Mouse (Mus musculus): Measurements from ENCODE around the gene Rab3d.

Rab3d gene

GRCm38 (mm10) chr9:21938234-21938855 lies 20.4 kb upstream of the Rab3d start:
- peak in 1 of 2 experiments; percentile 53 for DNase-seq (ENCODE audit: low spot score in 2 of 2)

- peak in 1 of 2 experiments; percentile 62 for DNase-seq (ENCODE audit: low spot score in 2 of 2)
Observed at GRCm38 (mm10) chr9:21937711-21938175, 19.8 kb upstream of the Rab3d start.

DNA sequence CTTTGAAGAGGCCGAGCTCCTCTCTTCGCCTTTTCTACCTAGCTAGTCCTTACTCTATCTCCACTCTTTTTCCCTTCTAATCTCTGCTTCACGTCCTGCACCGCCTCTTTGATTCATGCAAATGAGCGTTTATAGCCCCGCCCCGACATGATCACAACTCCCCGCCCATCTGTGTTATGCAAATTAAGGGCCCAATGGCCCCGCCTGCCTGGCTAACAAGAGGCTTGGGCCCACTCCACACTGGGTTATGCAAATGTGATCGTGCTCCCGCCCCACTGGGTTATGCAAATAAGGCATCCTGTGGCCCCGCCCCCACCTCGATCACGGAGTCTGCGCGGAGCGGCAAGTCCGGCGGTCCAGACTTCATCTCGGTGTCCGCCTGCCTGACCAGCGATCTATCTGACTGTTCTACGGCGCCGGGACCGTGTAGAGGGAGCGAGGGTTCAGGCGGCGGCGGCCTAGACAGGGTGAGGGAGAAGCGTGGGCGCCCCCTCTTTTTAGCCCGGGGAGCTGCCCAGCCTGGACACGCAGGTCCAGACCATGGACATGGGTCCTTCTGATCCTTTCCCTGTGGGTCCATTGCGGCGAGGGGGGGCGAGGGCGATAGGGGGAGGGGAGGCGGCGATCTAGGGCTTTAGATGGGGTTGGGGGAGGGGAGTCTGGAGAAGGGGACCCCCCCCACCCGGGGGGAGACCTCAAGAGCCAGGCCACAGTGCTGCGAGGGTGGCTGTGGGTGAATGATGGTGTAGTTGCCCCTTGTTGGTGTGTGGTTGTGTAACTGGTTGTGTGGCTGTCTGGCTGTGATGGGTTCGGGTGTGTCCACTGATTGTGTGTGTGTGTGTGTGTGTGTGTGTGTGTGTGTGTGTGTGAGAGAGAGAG lies 18.9 kb upstream of the Rab3d start, which contains the start of gene Plppr2:
Plppr2 (plus strand) TSS at position 342 of the 879 bp plus-strand sequence.
- peak; percentile 99 for DNase-seq (ENCODE audit: low spot score in 2 of 2)

DNA sequence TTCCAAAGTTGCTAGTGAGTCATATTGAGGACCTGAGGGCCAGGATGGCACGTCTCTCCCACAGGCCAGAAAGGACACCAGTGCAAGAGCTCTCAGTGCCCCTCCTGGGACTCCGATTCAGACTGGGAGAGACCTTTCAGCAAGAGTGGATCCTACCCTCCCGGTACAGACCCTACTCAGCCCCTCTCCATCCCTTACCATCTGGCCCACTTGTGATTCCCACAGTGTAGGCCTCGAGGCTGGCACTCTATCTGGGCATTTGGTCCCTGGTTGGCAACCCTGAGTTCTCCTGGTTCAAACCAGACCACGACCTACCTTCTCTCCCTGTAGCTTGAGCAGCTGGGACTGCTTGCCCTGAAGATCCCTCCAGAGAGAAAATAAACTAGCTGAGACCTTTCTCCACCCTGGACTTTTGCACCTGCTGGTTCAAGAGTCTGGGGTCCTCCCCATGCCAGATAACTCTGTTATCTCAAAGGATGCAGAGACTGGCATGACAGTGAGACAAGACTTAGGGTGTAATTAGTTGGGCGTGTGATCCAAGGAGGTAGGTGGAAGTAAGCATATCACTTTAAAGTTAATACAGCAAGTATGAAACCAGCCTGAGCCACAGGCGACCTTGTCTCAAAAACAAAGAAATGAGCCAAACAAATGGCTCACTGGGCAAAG lies 17.6 kb upstream of the Rab3d start:
- DNase-seq (ENCODE audit: low spot score in 2 of 2): no peak

- no peak for DNase-seq (ENCODE audit: low spot score in 2 of 2)
Observed at GRCm38 (mm10) chr9:21934021-21934420, 16.0 kb upstream of the Rab3d start.

DNA sequence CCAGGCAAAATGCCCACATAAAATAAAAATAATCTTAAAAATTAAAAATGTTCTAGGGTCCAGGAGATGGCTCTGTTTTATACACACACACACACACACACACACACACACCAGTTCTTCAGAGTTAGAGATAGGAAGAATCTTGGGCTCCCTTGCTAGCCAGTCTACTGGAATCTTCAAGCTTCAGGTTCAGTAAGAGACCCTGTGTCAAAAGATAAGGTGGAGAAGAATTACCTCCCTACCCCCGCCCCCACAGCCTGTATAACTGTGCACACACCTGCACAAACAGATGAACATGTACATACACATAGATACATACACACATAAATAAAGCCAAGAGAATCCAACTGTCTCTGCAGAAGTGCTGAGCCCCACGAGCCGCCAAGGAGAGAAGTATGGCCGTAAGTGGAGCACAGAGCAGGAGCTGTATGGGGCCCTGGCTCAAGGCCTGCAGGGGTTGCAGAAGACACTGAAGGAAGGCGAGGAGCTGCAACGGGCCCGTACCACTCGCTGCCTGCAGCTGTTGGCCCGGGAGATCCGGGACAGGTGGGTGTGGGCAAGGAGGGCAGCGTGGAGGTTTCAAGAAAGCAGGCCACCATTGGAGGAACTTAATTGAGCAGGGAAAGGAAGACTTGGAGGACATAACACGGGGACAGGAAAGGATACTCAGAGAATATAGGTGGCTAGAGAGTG lies 14.6 kb upstream of the Rab3d start:
- DNase-seq (ENCODE audit: low spot score in 2 of 2): no peak

DNA sequence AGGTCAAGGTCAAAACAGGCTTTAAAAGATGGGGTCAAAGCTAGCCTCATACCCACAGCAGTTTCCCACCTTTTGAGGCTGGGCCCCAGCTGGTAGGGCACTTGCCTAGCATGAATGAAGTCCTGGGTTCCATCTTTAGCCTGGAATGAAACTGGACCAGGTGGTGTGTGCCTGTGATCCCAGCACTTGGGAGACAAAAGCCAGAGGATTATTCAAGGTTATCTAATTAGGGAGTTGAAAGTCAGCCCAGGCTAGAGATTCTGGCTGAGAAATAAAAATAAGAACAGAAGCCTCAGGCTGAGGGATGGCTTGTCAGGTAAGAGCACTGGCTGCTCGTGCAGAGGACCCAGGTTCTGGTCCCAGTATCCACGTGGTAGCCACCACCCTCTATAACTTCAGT lies 14.0 kb upstream of the Rab3d start:
- no peak for DNase-seq (ENCODE audit: low spot score in 2 of 2)

- no peak for DNase-seq (ENCODE audit: low spot score in 2 of 2)
Observed at GRCm38 (mm10) chr9:21929208-21929607, 11.2 kb upstream of the Rab3d start.

GRCm38 (mm10) chr9:21927208-21927753 lies 9.3 kb upstream of the Rab3d start, which contains the start of the genes Ccdc159 and Tmem205:
Gene Ccdc159, plus strand, starts transcription at chr9:21927471.
Gene Tmem205, minus strand, starts transcription at chr9:21927556.
- DNase-seq (ENCODE audit: low spot score in 2 of 2): peak; percentile 95 to 97

DNA sequence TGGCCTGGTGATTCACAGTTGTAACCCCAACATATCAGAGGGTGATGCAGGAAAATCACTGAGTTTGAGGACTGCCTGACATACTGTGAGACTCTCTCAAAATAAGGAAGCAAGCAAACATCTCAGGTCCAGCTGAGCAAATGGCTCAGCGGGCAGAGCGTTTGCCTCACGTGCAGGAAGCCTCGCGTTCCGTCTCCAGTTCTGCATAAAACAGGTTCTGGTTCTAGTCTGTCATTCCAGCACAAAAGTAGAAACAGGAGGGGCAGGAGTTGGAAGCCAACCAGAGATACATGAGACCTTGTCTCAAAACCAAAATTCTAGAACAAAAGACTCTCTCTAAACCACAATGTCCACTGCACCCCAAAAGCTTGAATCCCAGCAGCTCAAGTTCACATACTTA lies 8.8 kb upstream of the Rab3d start:
- DNase-seq (ENCODE audit: low spot score in 2 of 2): no peak

- DNase-seq (ENCODE audit: low spot score in 2 of 2): no peak
Observed at GRCm38 (mm10) chr9:21926155-21926554, 8.2 kb upstream of the Rab3d start.

GRCm38 (mm10) chr9:21925506-21925905 lies 7.5 kb upstream of the Rab3d start:
- DNase-seq (ENCODE audit: low spot score in 2 of 2): no peak

DNA sequence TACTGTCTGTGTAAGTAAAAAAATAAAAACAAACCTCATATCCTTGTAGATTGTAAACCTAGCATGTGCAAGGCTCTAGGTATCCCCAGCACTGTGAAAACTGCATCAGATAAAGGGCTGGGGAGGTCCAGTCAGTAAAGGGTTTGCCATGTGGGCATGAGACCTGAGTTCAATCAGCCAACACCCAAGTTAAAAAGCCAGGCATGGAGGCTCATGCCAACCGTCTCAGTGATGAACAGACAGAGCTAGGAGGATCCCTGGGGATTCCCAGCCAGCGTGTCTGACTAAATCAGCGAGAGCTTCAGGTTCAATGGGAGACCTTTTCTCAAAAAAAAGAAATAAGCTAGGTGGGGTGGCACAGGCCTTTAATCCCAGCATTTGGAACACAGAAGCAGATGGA lies 7.0 kb upstream of the Rab3d start:
- no peak for DNase-seq (ENCODE audit: low spot score in 2 of 2)

DNA sequence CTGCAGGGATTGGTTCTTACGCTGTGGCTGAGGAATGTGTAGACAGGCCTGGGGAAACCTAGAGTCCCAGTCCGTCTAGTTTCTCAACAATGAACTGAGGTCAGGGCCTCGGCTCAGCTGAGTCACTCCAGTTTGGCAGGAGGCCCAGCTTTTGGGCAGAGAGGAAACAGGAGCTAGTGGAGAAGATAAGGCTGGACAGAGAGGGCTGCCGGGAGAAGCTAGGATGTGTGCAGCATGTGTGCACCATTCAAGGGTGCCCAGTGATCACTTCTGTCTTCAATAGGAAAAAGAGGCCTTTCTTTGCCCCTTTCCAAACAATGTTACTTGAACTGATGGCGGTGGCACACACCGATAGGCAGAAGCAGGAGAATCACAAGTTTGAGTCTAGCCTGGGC lies 6.1 kb upstream of the Rab3d start:
- no peak for DNase-seq (ENCODE audit: low spot score in 2 of 2)

DNA sequence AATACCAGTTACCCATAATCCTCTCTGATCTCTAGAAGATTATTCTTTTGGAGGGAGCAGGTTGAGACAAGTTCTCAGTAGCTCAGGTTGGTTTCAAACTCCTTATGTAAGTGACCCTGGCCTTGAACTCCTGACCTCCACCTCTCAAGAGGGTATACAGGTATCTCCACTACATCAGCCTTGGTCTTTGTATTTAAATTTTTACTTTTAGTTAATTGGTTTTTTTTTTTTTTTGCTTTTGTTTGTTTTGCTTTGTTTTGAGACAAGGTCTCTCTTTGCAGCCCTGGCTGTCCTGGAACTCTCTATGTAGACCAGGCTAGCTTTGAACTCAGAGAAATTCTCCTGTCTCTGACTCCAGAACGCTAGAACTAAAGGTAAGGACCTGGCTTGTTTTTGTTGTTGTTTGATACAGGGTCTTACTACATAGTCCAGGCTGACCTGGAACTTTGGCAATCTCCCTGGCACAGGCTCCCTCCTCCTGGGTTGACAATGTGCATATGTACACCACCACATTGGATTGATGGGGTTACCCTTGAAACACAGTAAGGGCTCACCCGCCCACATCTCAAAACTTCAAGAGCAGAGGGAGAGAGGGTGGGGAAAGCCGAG lies 5.6 kb upstream of the Rab3d start:
- no peak for DNase-seq (ENCODE audit: low spot score in 2 of 2)

DNA sequence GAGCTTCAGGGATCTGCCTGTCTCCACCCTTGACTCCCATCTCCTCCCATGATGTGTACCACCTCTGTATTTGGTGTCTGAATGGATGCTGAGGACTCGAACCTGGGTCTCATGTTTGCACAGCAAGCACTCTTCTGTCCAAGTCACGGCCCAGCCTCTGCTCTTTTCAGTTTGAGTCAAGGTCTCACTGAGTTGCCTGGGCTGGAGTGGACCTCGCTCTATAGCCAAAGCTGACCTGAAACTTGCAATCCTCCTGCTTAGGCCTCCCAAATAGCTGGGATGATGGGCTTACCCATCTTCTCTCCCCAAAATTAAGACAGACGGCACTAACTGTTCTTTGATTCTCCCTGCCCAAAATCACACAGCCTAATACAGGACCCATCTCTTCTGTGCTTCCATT lies 5.0 kb upstream of the Rab3d start:
- DNase-seq (ENCODE audit: low spot score in 2 of 2): no peak

DNA sequence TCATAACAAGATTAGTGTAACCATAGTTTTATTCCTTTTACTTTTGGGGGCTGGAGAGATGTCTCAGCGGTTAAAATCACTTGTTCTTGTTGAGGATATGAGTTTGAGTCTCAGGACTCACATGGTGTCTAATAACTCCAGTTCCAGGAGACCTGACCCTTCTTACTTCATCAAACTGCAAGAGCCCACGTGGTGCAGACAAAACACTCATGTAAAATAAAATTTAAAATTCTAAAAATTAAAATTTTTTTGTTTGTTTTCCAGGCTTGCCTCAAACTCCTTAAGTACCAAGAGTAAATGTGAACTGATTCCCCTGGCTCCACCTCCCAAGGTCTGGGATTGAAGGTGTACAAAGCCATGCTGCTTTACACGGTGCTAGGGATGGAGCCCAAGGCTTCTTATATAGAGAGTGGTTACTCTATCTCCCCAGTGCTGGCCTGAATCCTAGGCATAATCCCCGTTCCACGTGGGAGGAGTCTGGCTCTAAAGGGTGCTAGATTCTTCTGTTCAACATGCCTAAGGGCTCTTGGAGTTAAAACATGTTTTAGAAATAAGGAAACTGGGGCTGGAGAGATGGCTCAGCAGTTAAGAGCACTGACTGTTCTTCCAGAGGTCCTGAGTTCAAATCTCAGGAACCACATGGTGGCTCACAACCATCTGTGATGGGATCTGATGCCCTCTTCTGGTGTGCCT lies 846 bp upstream of the Rab3d start:
- DNase-seq (ENCODE audit: low spot score in 2 of 2): no peak

DNA sequence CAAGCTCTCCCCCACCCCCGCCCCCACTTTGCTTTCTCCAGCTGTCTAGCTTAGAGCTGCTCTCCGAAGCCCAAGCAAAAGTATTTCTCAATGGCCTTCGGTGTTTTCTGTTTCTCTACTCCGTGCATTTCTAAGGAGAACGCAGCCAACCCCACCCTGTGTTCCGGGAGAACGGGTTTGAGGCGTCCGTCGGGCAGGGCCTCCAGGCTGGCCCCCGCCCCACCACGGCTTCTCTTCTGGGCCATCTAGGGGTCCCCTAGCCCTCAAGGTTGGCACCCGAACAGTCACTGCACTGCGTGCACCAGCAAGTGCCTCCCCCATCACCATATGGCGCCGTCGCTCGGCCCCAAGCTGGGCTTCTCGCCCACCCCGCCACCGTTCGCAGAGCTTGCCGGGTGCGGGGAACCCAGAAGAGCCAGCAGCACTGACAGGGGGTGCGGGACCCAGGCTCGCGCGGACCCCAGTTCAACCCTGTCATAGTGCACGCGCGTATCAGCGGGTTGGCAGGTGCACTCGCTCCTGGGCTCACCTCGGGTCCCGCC lies 428 bp downstream of the Rab3d start:
- peak; percentile 86 to 88 for DNase-seq (ENCODE audit: low spot score in 2 of 2)

GRCm38 (mm10) chr9:21916851-21917492 lies 1.0 kb downstream of the Rab3d start:
- DNase-seq (ENCODE audit: low spot score in 2 of 2): no peak
